10 mouse cellular contexts compared by ENCODE assay signal in genomic region chr2:180822476-180822875, GRCm38 (mm10). TPM values are rescaled to one million over a fixed set of nuclear protein-coding genes. Genes with fewer than 3 reads are reported as not detected.
DNase-seq lines count a peak whose midpoint lies in the region; ATAC-seq and TF ChIP-seq lines count a peak whose summit lies in the region.
"Had no signal": no experiment of that assay in that cellular context is flagged by ENCODE, and none has a peak within 500 bp of the region (broad histone marks: within the 10 kb centered on the region; RNA-seq: fewer than 3 reads in every experiment).

No protein-coding gene starts in this region.

- H3K4me1 ChIP-seq in forebrain, embryonic 11.5 days (replicated peaks; ENCODE audit: control insufficient read depth, insufficient read depth, low read length): no peaks in the 10 kb centered on the region
- peaks cover 17% of the 10 kb centered on the region for H3K4me1 ChIP-seq in forebrain, embryonic 10.5 days
- no peaks in the 10 kb centered on the region for H3K4me1 ChIP-seq in MEL (ENCODE audit: control insufficient read depth in 1 of 2, insufficient read depth in 2 of 2, low read length in 2 of 2)
- H3K4me1 ChIP-seq: heart, embryonic 15.5 days had no signal

- TF ChIP-seq RAD21 in MEL (IDR thresholded peaks at IDR 0.05; ENCODE audit: low read depth, low read length): peak; percentile 24

- no peaks in the 10 kb centered on the region for H3K27me3 ChIP-seq in forebrain, embryonic 11.5 days (ENCODE audit: control insufficient read depth, insufficient read depth, low read length)
- no peaks in the 10 kb centered on the region for H3K27me3 ChIP-seq in forebrain, embryonic 10.5 days (ENCODE audit: poor library complexity, severe bottlenecking)
- H3K27me3 ChIP-seq in MEL (ENCODE audit: control insufficient read depth in 1 of 2, insufficient read depth in 2 of 2, low read length in 2 of 2): peaks cover 0 to 2% of the 10 kb centered on the region in 2 experiments; a peak in 2 of 4 replicates

- no peaks in the 10 kb centered on the region for H3K79me2 ChIP-seq in MEL (ENCODE audit: control insufficient read depth, insufficient read depth, low read length, poor library complexity)

- H3K27ac ChIP-seq in forebrain, embryonic 11.5 days (ENCODE audit: low read depth, low read length): no peak overlapping the region
- no peak overlapping the region for H3K27ac ChIP-seq in forebrain, embryonic 10.5 days
- H3K27ac ChIP-seq in MEL (ENCODE audit: control insufficient read depth, low read depth, low read length): no peak overlapping the region
- H3K27ac ChIP-seq: heart, embryonic 15.5 days had no signal

- TF ChIP-seq POLR2A in MEL (IDR thresholded peaks at IDR 0.05; ENCODE audit: control insufficient read depth in 1 of 2, insufficient read depth in 1 of 2, low read depth in 1 of 2, low read length in 2 of 2, poor library complexity in 1 of 2): no peak

- WGBS in forebrain, embryonic 11.5 days: 46% methylated on average over 6 of the region's 6 CpGs
- WGBS in forebrain, embryonic 10.5 days: 48% methylated on average over 6 of the region's 6 CpGs

- intact Hi-C loops in gastrocnemius, postnatal 36 days (cut with DNase I): no loop called here

- H3K9ac ChIP-seq in forebrain, embryonic 11.5 days (ENCODE audit: low read length): no peak overlapping the region
- no peak overlapping the region for H3K9ac ChIP-seq in MEL (ENCODE audit: control insufficient read depth, low read depth, low read length, poor library complexity, severe bottlenecking)
- H3K9ac ChIP-seq: heart, embryonic 15.5 days had no signal

- H3K4me3 ChIP-seq in forebrain, embryonic 11.5 days (ENCODE audit: low read depth, low read length): no peak overlapping the region
- no peak overlapping the region for H3K4me3 ChIP-seq in forebrain, embryonic 10.5 days
- no peak overlapping the region for H3K4me3 ChIP-seq in MEL (ENCODE audit: control insufficient read depth in 1 of 2, insufficient read depth in 1 of 2, low read depth in 2 of 2, low read length in 2 of 2)
- H3K4me3 ChIP-seq: heart, embryonic 15.5 days had no signal

- peak; percentile 60 for DNase-seq in forebrain, embryonic 11.5 days (ENCODE audit: low spot score)
- no peak for DNase-seq in forebrain, embryonic 10.5 days (ENCODE audit: extremely low spot score, low spot score)
- peak; percentile 41 for DNase-seq in MEL (ENCODE audit: low read depth, low spot score)
- peak; percentile 79 to 80 for DNase-seq in cerebellum, postnatal 14 days
- peak; percentile 18 to 33 for DNase-seq in gastrocnemius, postnatal 36 days
- peak; percentile 66 to 83 for DNase-seq in layer of hippocampus, adult 18-20 months (ENCODE audit: low spot score in 2 of 2)
- DNase-seq in mesoderm, embryonic 11.5 days (ENCODE audit: low read depth, low spot score): peak; percentile 36
- DNase-seq in telencephalon, adult 2 months (ENCODE audit: low read depth, low spot score): peak; percentile 92

- no peaks in the 10 kb centered on the region for H3K36me3 ChIP-seq in forebrain, embryonic 11.5 days (ENCODE audit: control insufficient read depth, insufficient read depth, low read length)
- no peaks in the 10 kb centered on the region for H3K36me3 ChIP-seq in forebrain, embryonic 10.5 days (replicated peaks)
- H3K36me3 ChIP-seq in MEL (ENCODE audit: control insufficient read depth in 1 of 2, insufficient read depth in 2 of 2, low read length in 2 of 2): no peaks in the 10 kb centered on the region
- H3K36me3 ChIP-seq: heart, embryonic 15.5 days had no signal

- TF ChIP-seq EP300 in MEL (IDR thresholded peaks at IDR 0.05; ENCODE audit: low read depth in 1 of 2, low read length in 2 of 2): no peak

- peak; percentile 28 to 51 (median 49); a peak in 5 of 6 replicates for TF ChIP-seq CTCF in MEL (IDR thresholded peaks at IDR 0.05 in 2 of 3, conservative IDR thresholded peaks at IDR 0.05 in 1 of 3; ENCODE audit: control insufficient read depth in 1 of 3, insufficient read depth in 1 of 3, low read depth in 2 of 3, low read length in 3 of 3, poor library complexity in 1 of 3, severe bottlenecking in 1 of 3)

- no peak for ATAC-seq in forebrain, embryonic 11.5 days (replicated peaks; ENCODE audit: low FRiP score)

- H3K9me3 ChIP-seq in forebrain, embryonic 11.5 days (ENCODE audit: control insufficient read depth, low read length): no peaks in the 10 kb centered on the region
- H3K9me3 ChIP-seq in forebrain, embryonic 10.5 days: no peaks in the 10 kb centered on the region
- H3K9me3 ChIP-seq in MEL (replicated peaks; ENCODE audit: insufficient read depth, low read length): no peaks in the 10 kb centered on the region
- H3K9me3 ChIP-seq: heart, embryonic 15.5 days had no signal

- H3K4me2 ChIP-seq in forebrain, embryonic 11.5 days (ENCODE audit: low read depth, low read length, severe bottlenecking): no peak overlapping the region
- H3K4me2 ChIP-seq: heart, embryonic 15.5 days had no signal

TF ChIP-seq in MEL, 35 proteins besides CTCF, POLR2A, EP300 and RAD21:
- TF ChIP-seq MXI1 (IDR thresholded peaks at IDR 0.05; ENCODE audit: low read depth, low read length) (no peak), SMC3 (IDR thresholded peaks at IDR 0.05; ENCODE audit: low read depth, low read length) (peak; percentile 27; the same call in 1 of the 2 replicates), RCOR1 (IDR thresholded peaks at IDR 0.05; ENCODE audit: low read depth, low read length) (no peak), KAT2A (conservative IDR thresholded peaks at IDR 0.05; ENCODE audit: low read depth, low read length) (no peak)

RNA-seq across cellular contexts. Expression of gene Bhlhe23, which starts 45.8 kb away (rescaled TPM):
- 0.85 and 0.87 TPM in 2 replicates for polyA plus RNA-seq in forebrain, embryonic 11.5 days (2014; fragmentation: Nextera tagmentation; extraction: Ambion mirVana)
- 0.43 and 0.47 TPM in 2 replicates for polyA plus RNA-seq in forebrain, embryonic 10.5 days (2016; fragmentation: Nextera tagmentation; extraction: Ambion mirVana)
- not detected in 2 replicates for total RNA-seq in MEL (2012; rRNA removed)
- not detected for polyA plus RNA-seq in MEL (2012; ENCODE audit: insufficient read depth in 1 of 2, insufficient read length in 2 of 2, low read depth in 1 of 2, low replicate concordance in 2 of 2, missing spikeins in 1 of 2)
- total RNA-seq in gastrocnemius, postnatal 36 days (2021): not detected
- total RNA-seq in layer of hippocampus, adult 18-20 months (2021): not detected
- polyA plus RNA-seq: heart, embryonic 15.5 days; spleen, adult 2 months had no signal
